Mouse (Mus musculus): ENCODE results near the gene Acad12.
"Not testable (repeated sequence)": the region's sequence is repeated elsewhere in the genome, so short reads cannot be mapped to it uniquely, and the experiment has no call there.

Gene Acad12

GRCm38 (mm10) chr5:121612036-121612435 is 6.7 kb downstream of the Acad12 start:
- no peak for DNase-seq (ENCODE audit: inconsistent ontology term)

- not testable (repeated sequence) for DNase-seq (ENCODE audit: inconsistent ontology term)
These were observed 9.1 kb downstream of the Acad12 start for GRCm38 (mm10) chr5:121609556-121610135.

- DNase-seq (ENCODE audit: inconsistent ontology term): peak; percentile 43
These were observed 12.6 kb downstream of the Acad12 start for GRCm38 (mm10) chr5:121606151-121606550.

- not testable (repeated sequence) for DNase-seq (ENCODE audit: inconsistent ontology term)
These were observed 14.9 kb downstream of the Acad12 start for GRCm38 (mm10) chr5:121603815-121604214.

- DNase-seq (ENCODE audit: inconsistent ontology term): peak; percentile 78
These were observed 17.0 kb downstream of the Acad12 start for GRCm38 (mm10) chr5:121601547-121602299.

GRCm38 (mm10) chr5:121598871-121599610 is 19.7 kb downstream of the Acad12 start:
- DNase-seq (ENCODE audit: inconsistent ontology term): no peak

- DNase-seq (ENCODE audit: inconsistent ontology term): no peak
These were observed 20.7 kb downstream of the Acad12 start for GRCm38 (mm10) chr5:121597991-121598537.

- DNase-seq (ENCODE audit: inconsistent ontology term): no peak
These were observed 21.4 kb downstream of the Acad12 start for GRCm38 (mm10) chr5:121597332-121597731.

GRCm38 (mm10) chr5:121596226-121596625 is 22.5 kb downstream of the Acad12 start:
- no peak for DNase-seq (ENCODE audit: inconsistent ontology term)

GRCm38 (mm10) chr5:121595758-121596157 is 23.0 kb downstream of the Acad12 start:
- DNase-seq (ENCODE audit: inconsistent ontology term): no peak

GRCm38 (mm10) chr5:121594714-121595313 is 23.9 kb downstream of the Acad12 start:
- DNase-seq (ENCODE audit: inconsistent ontology term): no peak

GRCm38 (mm10) chr5:121593451-121594401 is 25.0 kb downstream of the Acad12 start, which contains the start of gene Aldh2:
Gene Aldh2, minus strand, starts transcription at chr5:121593824.
- peak; percentile 91 for DNase-seq (ENCODE audit: inconsistent ontology term)

GRCm38 (mm10) chr5:121592816-121593407 is 25.8 kb downstream of the Acad12 start:
- DNase-seq (ENCODE audit: inconsistent ontology term): no peak

GRCm38 (mm10) chr5:121592064-121592815 is 26.5 kb downstream of the Acad12 start:
- DNase-seq (ENCODE audit: inconsistent ontology term): no peak

GRCm38 (mm10) chr5:121591417-121592063 is 27.2 kb downstream of the Acad12 start:
- no peak for DNase-seq (ENCODE audit: inconsistent ontology term)

- DNase-seq (ENCODE audit: inconsistent ontology term): no peak
These were observed 28.8 kb downstream of the Acad12 start for GRCm38 (mm10) chr5:121589928-121590327.

- no peak for DNase-seq (ENCODE audit: inconsistent ontology term)
These were observed 32.2 kb downstream of the Acad12 start for GRCm38 (mm10) chr5:121586400-121587039.

- no peak for DNase-seq (ENCODE audit: inconsistent ontology term)
These were observed 33.0 kb downstream of the Acad12 start for GRCm38 (mm10) chr5:121585699-121586098.

Data from Muller cell, postnatal 12 days (primary cell).